Mouse (Mus musculus): ENCODE data around the gene Slc36a2. TPM values are rescaled to one million over a fixed set of nuclear protein-coding genes. Genes with fewer than 3 reads are reported as not detected.
"Not testable (repeated sequence)": the region's sequence is repeated elsewhere in the genome, so short reads cannot be mapped to it uniquely, and the experiment has no call there.

The Slc36a2 gene
- polyA plus RNA-seq, 1 experiment from 2014 or later: 7.1 TPM

DNA sequence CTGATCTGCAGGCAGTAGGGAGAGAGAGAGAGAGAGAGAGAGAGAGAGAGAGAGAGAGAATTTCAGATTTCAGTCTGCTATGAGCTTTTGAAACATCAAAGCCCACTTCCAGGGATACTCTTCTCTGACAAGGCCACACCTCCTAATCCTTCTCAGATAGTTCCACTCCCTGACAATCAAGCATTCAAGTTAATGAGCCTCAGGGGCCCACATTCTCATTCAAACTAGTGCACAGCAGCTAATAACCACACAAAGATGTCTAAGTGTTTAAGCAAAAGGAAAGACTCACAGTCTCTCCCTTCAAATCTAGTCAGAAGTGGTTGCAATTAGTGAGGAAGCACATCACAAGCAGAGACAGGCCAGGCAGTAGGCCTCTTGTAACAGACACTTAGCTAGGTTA is 64.6 kb downstream of the Slc36a2 start:
- no peak overlapping the region for H3K4me3 ChIP-seq (ENCODE audit: low read length)
- H3K9ac ChIP-seq (ENCODE audit: low read length): no peak overlapping the region
- H3K4me2 ChIP-seq (ENCODE audit: low read depth, low read length): no peak overlapping the region
- H3K36me3 ChIP-seq (ENCODE audit: control insufficient read depth, insufficient read depth): no peaks in the 10 kb centered on the region
- H3K9me3 ChIP-seq (replicated peaks; ENCODE audit: control insufficient read depth, low read length): no peaks in the 10 kb centered on the region; the same call in none of the 2 replicates
- H3K27me3 ChIP-seq (ENCODE audit: control insufficient read depth, insufficient read depth, low read length): no peaks in the 10 kb centered on the region
- H3K4me1 ChIP-seq (ENCODE audit: control insufficient read depth, insufficient read depth, low read length): no peaks in the 10 kb centered on the region
- H3K27ac ChIP-seq (ENCODE audit: low read length): peak overlapping the region; percentile 65
- ATAC-seq (replicated peaks; ENCODE audit: extremely low read depth, insufficient read depth, low FRiP score): no peak

DNA sequence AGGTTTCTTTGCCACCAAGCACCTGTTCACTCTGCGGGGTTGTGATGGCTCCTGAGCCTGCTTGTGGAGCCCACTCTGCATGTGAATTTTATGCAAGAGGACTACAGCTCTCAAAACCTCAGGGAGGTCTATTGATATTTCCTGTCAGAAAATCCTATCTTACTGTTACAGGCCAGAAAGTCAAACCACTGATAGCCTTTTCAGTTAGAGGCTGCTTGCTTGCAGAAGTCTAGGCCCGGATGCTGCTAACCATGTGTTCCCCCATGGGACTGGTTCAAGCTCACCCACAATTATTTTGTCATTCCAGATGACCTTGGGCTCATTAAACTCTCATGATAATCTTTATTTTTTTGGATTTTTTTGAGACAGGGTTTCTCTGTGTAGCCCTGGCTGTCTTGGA is 67.8 kb downstream of the Slc36a2 start:
- H3K4me1 ChIP-seq (ENCODE audit: control insufficient read depth, insufficient read depth, low read length): peaks cover 9% of the 10 kb centered on the region
- WGBS: 85% methylated on average over 2 of the region's 2 CpGs

GRCm38 (mm10) chr11:55116004-55116403 is 68.9 kb downstream of the Slc36a2 start:
- Histone ChIP-seq H3K36me3 (ENCODE audit: control insufficient read depth, insufficient read depth) (no peaks in the 10 kb centered on the region), H3K9me3 (replicated peaks; ENCODE audit: control insufficient read depth, low read length) (no peaks in the 10 kb centered on the region; the same call in none of the 2 replicates), H3K4me1 (ENCODE audit: control insufficient read depth, insufficient read depth, low read length) (peaks cover 9% of the 10 kb centered on the region), H3K4me2 (ENCODE audit: low read depth, low read length) (no peak overlapping the region), H3K9ac (ENCODE audit: low read length) (no peak overlapping the region), H3K4me3 (ENCODE audit: low read length) (no peak overlapping the region), H3K27me3 (ENCODE audit: control insufficient read depth, insufficient read depth, low read length) (no peaks in the 10 kb centered on the region), H3K27ac (ENCODE audit: low read length) (no peak overlapping the region)
- 91% methylated on average over 3 of the region's 3 CpGs for WGBS
- no peak for ATAC-seq (replicated peaks; ENCODE audit: extremely low read depth, insufficient read depth, low FRiP score)

More for the DNA sequence above, 67.8 kb downstream of the Slc36a2 start:
- Histone ChIP-seq H3K27ac (ENCODE audit: low read length) (no peak overlapping the region), H3K27me3 (ENCODE audit: control insufficient read depth, insufficient read depth, low read length) (no peaks in the 10 kb centered on the region), H3K36me3 (ENCODE audit: control insufficient read depth, insufficient read depth) (no peaks in the 10 kb centered on the region), H3K4me3 (ENCODE audit: low read length) (no peak overlapping the region), H3K4me2 (ENCODE audit: low read depth, low read length) (no peak overlapping the region), H3K9ac (ENCODE audit: low read length) (no peak overlapping the region), H3K9me3 (replicated peaks; ENCODE audit: control insufficient read depth, low read length) (no peaks in the 10 kb centered on the region; the same call in none of the 2 replicates)
- ATAC-seq (replicated peaks; ENCODE audit: extremely low read depth, insufficient read depth, low FRiP score): no peak

DNA sequence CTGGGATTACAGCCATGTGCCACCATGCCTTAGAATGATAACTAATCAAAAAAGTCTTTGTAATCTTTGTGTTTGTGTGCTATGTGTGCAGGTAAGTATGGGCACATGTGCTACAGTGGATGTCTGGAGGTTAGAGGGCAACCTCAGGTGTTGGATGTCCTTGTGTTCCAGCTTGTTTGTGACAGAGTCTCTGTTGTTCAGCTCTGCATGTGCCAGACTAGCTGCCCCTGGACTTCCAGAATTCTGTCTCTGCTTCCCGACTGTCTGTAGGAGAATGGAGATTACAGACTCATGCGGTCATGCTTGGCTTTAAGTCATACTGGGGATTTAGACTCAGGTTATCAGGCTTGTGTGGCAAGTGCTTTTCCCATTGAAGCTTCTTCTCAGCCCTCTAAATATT is 70.6 kb downstream of the Slc36a2 start:
- peak overlapping the region; percentile 41 for H3K27ac ChIP-seq (ENCODE audit: low read length)
- no peak overlapping the region for H3K9ac ChIP-seq (ENCODE audit: low read length)
- 37% methylated on average over 2 of the region's 2 CpGs for WGBS
- peaks cover 9% of the 10 kb centered on the region for H3K4me1 ChIP-seq (ENCODE audit: control insufficient read depth, insufficient read depth, low read length)
- H3K36me3 ChIP-seq (ENCODE audit: control insufficient read depth, insufficient read depth): no peaks in the 10 kb centered on the region
- no peaks in the 10 kb centered on the region; the same call in none of the 2 replicates for H3K9me3 ChIP-seq (replicated peaks; ENCODE audit: control insufficient read depth, low read length)
- no peak overlapping the region for H3K4me3 ChIP-seq (ENCODE audit: low read length)
- no peak for ATAC-seq (replicated peaks; ENCODE audit: extremely low read depth, insufficient read depth, low FRiP score)
- H3K4me2 ChIP-seq (ENCODE audit: low read depth, low read length): no peak overlapping the region
- no peaks in the 10 kb centered on the region for H3K27me3 ChIP-seq (ENCODE audit: control insufficient read depth, insufficient read depth, low read length)

- ATAC-seq (replicated peaks; ENCODE audit: extremely low read depth, insufficient read depth, low FRiP score): peak; percentile 66
- H3K9me3 ChIP-seq (replicated peaks; ENCODE audit: control insufficient read depth, low read length); H3K4me3 ChIP-seq (ENCODE audit: low read length); H3K4me1 ChIP-seq (ENCODE audit: control insufficient read depth, insufficient read depth, low read length); H3K27me3 ChIP-seq (ENCODE audit: control insufficient read depth, insufficient read depth, low read length); H3K9ac ChIP-seq (ENCODE audit: low read length); H3K36me3 ChIP-seq (ENCODE audit: control insufficient read depth, insufficient read depth); H3K4me2 ChIP-seq (ENCODE audit: low read depth, low read length): not testable (repeated sequence)
- 25% methylated on average over 4 of the region's 4 CpGs for WGBS
- H3K27ac ChIP-seq (ENCODE audit: low read length): peak overlapping the region; percentile 63
These were observed 71.0 kb downstream of the Slc36a2 start for GRCm38 (mm10) chr11:55113861-55114250.

DNA sequence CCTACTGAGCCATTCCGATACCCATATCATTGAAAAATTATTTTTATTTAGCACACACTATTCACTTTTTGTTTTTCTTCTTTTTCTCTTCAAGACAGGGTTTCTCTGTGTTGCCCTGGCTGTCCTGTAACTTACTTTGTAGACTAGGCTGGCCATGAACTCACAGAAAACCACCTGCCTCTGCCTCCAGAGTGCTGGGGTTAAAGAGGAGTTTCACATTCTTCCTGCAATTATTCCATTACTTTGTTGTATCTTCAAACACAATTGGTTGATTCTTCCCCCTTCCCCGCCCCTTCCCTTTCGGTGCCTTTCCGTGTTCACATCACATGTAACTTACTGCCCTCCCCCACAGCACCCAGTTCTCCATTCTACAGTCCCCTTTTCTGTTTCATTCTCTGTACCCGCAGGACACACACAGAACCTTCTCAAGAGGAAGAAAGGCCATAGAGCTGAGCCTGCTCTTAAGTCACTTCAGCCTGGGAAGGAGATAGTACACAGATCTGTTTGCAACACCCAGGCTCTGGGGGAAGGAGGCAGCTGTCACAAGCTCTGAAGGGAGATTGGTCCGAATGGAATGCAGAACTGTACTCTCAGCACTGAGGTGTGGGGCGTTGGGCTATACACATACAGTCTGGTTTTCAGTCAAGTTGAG is 71.5 kb downstream of the Slc36a2 start:
- H3K4me2 ChIP-seq (ENCODE audit: low read depth, low read length): no peak overlapping the region; the same call in 1 of the 2 replicates
- peak overlapping the region; percentile 63 for H3K27ac ChIP-seq (ENCODE audit: low read length)
- peak; percentile 79 for ATAC-seq (replicated peaks; ENCODE audit: extremely low read depth, insufficient read depth, low FRiP score)
- no peak overlapping the region for H3K4me3 ChIP-seq (ENCODE audit: low read length)
- H3K4me1 ChIP-seq (ENCODE audit: control insufficient read depth, insufficient read depth, low read length): peaks cover 9% of the 10 kb centered on the region
- H3K9ac ChIP-seq (ENCODE audit: low read length): no peak overlapping the region
- H3K36me3 ChIP-seq (ENCODE audit: control insufficient read depth, insufficient read depth): no peaks in the 10 kb centered on the region
- H3K9me3 ChIP-seq (replicated peaks; ENCODE audit: control insufficient read depth, low read length): no peaks in the 10 kb centered on the region
- no peaks in the 10 kb centered on the region for H3K27me3 ChIP-seq (ENCODE audit: control insufficient read depth, insufficient read depth, low read length)
- WGBS: 43% methylated on average over 7 of the region's 7 CpGs

DNA sequence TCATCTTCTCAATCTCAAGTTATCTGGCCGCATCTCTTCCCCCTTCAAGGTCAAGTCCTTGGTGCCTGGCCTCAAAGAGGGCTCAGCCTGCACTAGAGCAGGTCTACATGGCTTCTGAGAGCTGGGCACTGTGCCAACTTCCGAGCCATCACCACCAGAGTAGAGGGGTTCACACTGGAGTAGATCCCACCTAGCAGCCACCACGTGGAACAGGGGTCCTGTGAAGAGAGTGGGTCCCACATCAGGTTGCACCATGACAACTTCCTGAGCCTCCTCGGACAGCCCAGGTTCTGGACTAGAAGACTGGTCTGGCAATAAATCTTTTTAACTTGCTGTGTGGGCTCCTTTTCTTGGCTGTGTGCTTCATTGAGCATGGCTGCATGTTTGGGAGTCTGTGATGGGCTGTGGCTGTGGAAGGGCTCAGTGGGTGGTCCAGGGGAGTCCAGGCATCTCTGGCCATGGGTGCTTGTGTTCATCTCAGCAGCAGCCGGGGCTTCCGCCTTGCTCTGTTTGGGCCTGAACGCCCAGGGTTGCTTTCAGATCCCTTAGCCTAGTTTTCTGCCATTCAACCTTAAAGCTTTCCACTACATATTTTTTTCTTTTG is 74.2 kb downstream of the Slc36a2 start:
- H3K4me1 ChIP-seq (ENCODE audit: control insufficient read depth, insufficient read depth, low read length): peaks cover 9% of the 10 kb centered on the region
- no peaks in the 10 kb centered on the region for H3K27me3 ChIP-seq (ENCODE audit: control insufficient read depth, insufficient read depth, low read length)
- H3K36me3 ChIP-seq (ENCODE audit: control insufficient read depth, insufficient read depth): no peaks in the 10 kb centered on the region
- no peak overlapping the region for H3K4me2 ChIP-seq (ENCODE audit: low read depth, low read length)
- no peak overlapping the region for H3K9ac ChIP-seq (ENCODE audit: low read length)
- WGBS: 61% methylated on average over 7 of the region's 7 CpGs
- no peaks in the 10 kb centered on the region for H3K9me3 ChIP-seq (replicated peaks; ENCODE audit: control insufficient read depth, low read length)
- H3K27ac ChIP-seq (ENCODE audit: low read length): 0 out of 2 replicates have a peak overlapping the region, but pooled peaks have one; percentile 7
- no peak for ATAC-seq (replicated peaks; ENCODE audit: extremely low read depth, insufficient read depth, low FRiP score)
- H3K4me3 ChIP-seq (ENCODE audit: low read length): no peak overlapping the region

- no peak overlapping the region for H3K27ac ChIP-seq (ENCODE audit: low read length)
- no peak overlapping the region for H3K4me3 ChIP-seq (ENCODE audit: low read length)
- H3K27me3 ChIP-seq (ENCODE audit: control insufficient read depth, insufficient read depth, low read length): no peaks in the 10 kb centered on the region
- no peaks in the 10 kb centered on the region for H3K36me3 ChIP-seq (ENCODE audit: control insufficient read depth, insufficient read depth)
- no peak overlapping the region for H3K4me2 ChIP-seq (ENCODE audit: low read depth, low read length)
- peaks cover 9% of the 10 kb centered on the region for H3K4me1 ChIP-seq (ENCODE audit: control insufficient read depth, insufficient read depth, low read length)
- ATAC-seq (replicated peaks; ENCODE audit: extremely low read depth, insufficient read depth, low FRiP score): no peak
- WGBS: 79% methylated on average over 7 of the region's 7 CpGs
- no peaks in the 10 kb centered on the region for H3K9me3 ChIP-seq (replicated peaks; ENCODE audit: control insufficient read depth, low read length)
- H3K9ac ChIP-seq (ENCODE audit: low read length): no peak overlapping the region
These were observed 75.2 kb downstream of the Slc36a2 start for GRCm38 (mm10) chr11:55109521-55110300.

Data from heart, embryonic 16.5 days (tissue).